Mouse (Mus musculus) mature B cell (primary cell): ENCODE measurements around the gene Ndufb6.

Source experiments
- in situ Hi-C: fragments of 300-500 bp; cut with MboI; formaldehyde crosslinking; loops from 2 replicates; pipeline ENCODE4 v1.14.3; 2019

The Ndufb6 gene

DNA sequence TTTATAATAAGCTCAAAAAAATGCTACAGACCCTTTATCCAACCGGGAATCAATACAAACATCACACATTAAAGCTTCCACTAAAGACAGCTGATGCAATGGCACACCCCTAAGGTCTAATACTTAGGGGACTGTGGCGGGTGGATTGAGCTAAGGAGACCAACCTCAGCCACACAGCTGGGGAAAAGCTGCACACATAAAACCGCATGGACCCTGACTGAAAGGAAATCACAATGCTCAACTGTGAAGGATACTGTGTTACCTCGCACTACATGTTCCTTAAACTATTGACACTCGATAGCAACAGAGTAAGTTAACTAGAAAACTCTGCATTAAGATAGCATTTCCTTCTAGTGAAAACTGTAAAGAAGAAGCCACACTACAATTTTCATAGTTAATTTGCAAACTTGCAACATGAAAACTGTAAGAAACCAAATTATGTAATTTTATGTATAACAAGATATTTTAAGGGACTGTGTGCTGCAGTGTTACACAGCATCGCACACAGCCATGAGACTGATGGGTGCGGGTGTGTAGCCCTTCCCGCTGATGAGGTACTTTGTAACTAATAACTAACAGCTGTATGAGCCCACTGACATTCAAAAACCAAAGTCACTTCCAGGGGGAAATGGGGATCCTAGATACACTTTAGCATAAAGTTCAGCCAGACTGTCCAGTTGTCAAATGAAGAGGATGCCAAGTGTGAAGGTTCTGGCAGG lies 24.7 kb downstream of the Ndufb6 start:
- in situ Hi-C loops = no loop called here

DNA sequence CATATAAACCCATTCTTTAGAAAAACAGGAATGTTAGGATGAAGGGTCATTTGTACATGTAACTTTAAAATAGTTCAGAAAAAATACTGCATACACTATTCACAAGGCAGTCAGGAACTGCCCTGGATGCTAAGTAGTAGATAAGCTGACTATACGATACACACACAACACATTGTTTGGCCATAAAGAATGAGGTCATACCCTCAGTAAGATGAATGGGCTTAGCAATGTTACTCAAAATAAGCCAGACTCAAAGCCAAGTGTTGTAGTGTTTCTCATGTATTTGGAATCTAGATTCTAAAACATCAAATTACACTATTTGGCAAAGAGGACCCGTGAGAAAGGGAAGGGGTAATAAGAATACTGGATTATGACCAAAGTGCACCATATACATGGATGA lies 25.5 kb downstream of the Ndufb6 start:
- in situ Hi-C loops = no loop called here

GRCm38 (mm10) chr4:40250984-40251383 lies 28.2 kb downstream of the Ndufb6 start:
- in situ Hi-C loops = no loop called here

DNA sequence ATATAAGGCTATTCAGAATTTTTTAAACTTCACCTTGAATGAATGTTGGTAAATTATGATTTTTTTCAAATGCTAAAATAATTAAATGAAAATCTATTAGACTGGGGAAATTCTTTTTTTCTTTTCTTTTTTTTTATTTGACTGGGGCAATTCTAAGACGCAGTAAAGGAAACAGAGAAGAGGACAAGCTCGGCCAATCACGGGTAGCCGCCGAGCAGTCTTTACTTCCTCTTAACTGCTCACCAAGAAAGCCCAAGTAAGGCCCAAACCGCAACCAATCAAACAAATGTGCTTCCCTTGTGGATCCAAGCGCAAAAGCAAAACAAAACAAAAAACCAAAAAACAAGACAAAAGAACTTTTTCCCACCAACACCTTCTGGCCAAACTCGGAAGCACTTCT lies 35.2 kb downstream of the Ndufb6 start:
- in situ Hi-C loops = no loop called here

GRCm38 (mm10) chr4:40243006-40243405 lies 36.2 kb downstream of the Ndufb6 start:
- in situ Hi-C loops = no loop called here

DNA sequence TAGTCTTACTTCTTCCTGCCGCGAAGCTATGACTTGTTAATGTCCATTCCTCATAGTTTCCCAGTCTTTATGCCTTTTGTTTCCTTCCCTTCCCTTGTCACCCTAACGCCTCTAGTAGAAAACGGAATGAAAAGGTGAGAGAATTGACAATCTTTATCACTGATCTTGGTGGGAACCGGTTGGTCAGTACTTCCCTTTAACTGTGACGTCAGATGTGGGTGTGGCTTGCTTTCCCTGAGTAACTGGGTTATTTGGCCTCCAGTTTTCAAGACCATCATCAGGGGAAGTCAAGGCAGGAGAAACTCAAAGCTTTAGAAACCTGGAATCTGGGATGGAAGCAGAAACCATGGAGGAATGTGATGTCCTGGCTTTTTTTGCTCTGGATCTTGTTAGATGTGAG lies 37.3 kb downstream of the Ndufb6 start:
- in situ Hi-C loops = no loop called here

- in situ Hi-C loops = no loop called here
Observed at GRCm38 (mm10) chr4:40240272-40240744, 38.9 kb downstream of the Ndufb6 start.

- in situ Hi-C loops = no loop called here
Observed at GRCm38 (mm10) chr4:40239409-40240271, 39.6 kb downstream of the Ndufb6 start, which contains the start of gene Ddx58. Ddx58 (minus strand) TSS chr4:40239828.

DNA sequence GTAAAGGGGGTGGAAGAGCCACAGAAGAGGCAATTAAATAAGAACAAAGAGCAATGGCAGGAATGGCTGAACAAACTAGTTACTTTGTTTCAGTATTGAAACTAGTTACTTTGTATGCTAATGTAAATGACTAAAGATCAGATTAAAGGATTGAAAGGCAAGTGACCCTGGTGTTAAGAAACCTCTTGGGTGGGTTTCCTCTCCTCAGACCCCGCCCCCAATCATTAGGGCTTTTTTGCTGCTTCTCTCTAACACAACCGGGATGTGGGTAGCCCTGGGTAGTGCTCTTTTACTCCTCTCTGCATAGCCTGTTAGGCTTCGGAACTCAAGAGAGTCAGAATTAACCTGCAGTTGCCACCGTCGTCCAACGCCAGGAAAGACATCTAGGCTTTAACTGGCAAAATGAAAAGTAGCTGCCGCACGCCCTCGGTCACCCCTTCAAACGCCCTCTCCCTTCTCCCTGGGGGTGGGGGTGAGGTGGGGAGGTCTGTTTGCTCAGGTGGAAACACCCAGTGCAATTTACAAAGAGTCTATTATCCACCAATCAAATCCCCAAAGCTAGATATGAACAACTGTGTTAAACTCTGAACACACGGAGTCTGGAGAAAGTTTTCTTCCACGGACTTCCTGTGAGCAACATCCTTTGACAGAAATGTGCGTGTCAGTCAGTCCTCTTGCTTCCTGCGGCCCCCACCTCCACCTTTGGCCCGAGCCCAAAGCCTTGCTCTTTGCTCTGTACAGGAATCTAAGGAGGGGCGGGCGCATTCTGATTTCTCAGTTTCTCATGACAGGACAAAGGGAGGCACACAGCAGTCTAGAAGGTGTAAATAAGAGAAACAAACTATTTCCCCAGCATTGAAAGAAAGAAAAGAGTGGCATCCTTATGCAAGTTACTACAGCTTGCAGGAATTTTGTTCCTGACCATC lies 40.5 kb downstream of the Ndufb6 start:
- in situ Hi-C loops = no loop called here

DNA sequence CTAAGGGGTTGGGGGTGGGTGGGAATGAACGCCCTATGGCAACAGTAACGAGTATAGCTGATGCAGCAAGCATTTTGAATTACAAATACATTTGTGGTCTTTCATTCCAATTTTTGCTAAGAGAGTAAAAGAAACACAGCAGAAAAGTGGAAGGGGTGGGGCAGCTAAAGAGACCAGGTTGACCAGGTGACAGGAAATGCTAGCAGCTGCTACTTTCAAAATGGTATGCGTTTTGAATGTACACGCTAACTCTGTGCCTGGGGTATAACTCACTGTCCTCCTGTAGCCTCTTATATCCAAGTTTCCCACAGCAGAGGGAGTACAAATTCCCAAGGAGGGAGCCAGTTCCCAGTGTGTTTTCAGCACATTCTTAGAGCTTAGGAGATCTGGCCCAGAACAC lies 42.4 kb downstream of the Ndufb6 start:
- in situ Hi-C loops = no loop called here

DNA sequence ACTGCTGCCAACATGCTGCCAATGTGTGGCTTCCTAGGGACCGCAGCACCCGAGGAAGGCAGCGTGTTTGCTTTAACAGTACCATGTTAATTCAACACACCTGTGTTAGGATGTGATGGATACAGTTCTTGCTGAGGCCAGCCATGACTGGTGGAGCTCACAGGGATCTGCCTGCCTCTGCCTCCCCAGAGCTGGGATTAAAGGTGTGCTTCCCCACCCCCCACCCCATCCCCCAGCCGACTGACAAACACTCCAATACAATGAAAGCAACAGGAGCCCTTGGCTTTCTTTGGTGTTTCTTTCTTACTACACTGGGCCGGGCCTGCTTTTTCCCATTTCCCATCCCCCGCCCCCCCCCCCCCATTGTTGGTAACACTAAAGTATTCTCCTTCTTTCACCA lies 45.0 kb downstream of the Ndufb6 start:
- in situ Hi-C loops = no loop called here

DNA sequence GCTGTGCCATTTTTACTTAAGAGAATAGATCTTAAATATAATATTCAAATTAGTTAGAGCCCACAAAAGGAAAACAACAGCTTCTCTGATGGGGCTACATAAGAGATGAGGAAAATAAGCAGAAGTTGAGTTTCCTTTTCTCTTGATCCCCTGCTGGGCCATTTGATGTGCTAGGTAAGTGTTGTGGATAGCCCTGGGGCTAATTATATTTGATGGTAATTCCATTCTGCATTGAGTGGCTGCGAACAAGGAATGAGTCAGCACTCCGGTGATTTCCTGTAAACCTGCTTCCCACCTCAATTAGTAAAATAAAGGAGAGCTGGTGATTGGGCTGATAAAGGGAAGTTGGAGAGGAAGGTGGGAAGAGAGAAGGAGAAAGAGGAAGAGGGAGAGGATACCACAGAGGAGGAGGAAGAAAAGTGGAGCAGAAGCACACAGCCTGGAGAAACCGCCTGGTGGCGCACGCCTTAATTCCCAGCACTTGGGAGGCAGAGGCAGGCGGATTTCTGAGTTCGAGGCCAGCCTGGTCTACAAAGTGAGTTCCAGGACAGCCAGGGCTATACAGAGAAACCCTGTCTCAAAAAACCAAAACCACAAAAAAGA lies 46.1 kb downstream of the Ndufb6 start:
- in situ Hi-C loops = no loop called here

DNA sequence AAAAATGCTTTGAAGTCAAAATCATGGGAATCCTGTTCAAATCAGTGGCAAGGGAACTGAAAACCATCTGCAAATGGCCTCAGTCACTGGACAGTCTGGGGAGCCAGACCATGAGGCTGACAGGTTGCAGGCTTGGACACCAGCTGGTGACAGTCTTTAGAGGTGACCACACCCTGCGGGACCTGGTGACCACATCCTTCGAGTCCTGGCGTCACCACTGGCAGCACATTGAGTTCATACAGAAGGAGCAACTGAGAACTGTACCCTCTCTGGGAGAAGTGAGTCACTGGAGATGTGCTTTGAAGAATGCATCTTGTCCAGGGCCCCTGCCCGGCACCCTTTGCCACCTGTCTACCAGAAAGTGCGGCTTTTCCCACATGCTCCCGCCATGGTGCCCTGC lies 49.5 kb downstream of the Ndufb6 start:
- in situ Hi-C loops = no loop called here

- in situ Hi-C loops = no loop called here
Observed at GRCm38 (mm10) chr4:40227886-40228285, 51.3 kb downstream of the Ndufb6 start.

DNA sequence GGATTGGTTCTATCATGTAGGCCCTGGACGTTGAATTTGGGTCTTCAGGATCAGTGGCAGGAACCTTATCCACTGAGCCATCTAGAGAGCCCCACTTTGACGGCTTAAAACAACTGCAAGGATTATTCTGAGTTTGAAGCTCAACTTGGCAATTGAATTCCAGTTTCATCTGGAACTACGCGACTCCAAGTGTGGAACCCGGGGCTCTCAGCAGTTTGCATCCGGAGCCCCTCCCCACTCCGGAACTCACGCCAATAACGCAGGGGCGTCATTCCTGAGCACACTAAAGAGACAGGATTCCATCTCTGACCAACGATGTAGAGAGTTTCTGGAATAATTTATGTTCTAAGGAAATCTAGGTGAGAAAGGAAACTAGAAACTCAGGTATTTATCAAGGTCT lies 52.1 kb downstream of the Ndufb6 start:
- in situ Hi-C loops = no loop called here

- in situ Hi-C loops = no loop called here
Observed at GRCm38 (mm10) chr4:40226095-40226494, 53.1 kb downstream of the Ndufb6 start.

DNA sequence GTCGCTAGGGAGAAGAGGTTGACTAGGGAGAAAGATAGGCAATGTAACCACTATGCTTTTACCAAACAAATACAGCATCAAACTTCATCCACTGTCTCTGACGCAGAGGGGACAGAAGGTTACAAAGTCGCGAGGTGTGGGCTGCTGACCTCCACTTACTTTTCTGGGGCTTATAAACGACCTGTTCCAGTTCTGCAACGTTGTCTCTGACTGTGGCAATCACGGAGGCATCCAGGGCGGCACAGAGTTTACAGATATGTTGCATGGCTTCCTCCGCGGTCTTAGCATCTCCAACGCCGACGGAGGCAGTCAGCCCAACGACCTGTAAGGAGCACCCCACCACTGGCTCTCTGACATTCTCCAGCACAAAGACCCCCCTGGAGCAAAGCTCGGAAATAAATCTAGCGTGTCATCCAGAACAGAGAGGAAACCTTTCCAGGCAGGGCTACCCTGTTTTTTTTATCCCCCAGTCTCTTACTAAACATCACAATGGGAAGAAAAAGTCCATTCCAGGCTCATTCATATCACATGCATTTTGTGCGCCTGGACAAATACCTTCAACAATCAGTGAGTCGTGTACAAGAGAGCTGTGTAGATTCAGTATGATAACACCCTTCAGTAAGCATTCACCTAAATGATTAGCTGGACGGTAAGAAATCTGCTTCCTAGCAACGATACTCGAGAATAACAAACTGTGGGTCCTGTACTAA lies 57.2 kb downstream of the Ndufb6 start:
- in situ Hi-C loops = no loop called here

- in situ Hi-C loops = no loop called here
Observed at GRCm38 (mm10) chr4:40221004-40221760, 58.0 kb downstream of the Ndufb6 start.
